Mouse (Mus musculus) MN1 (cell line): ENCODE data around the gene Hdac5.
A peak's percentile ranks its signal among the peaks of the same experiment; 100 is the strongest.
"Not testable (repeated sequence)": the region's sequence is repeated elsewhere in the genome, so short reads cannot be mapped to it uniquely, and the experiment has no call there.

Experiments used
- DNase-seq: peaks from one replicate; pipeline ENCODE4 v3.0.0-alpha.2; 2016; ENCODE audit warnings: low spot score

Gene Hdac5

GRCm38 (mm10) chr11:102184646-102185495 is 45.1 kb downstream of the Hdac5 start, which contains the start of gene Lsm12:
Gene Lsm12, minus strand, starts transcription at chr11:102185296.
- DNase-seq, result peak; percentile 94

- no peak for DNase-seq
Measured at GRCm38 (mm10) chr11:102184253-102184645, 45.7 kb downstream of the Hdac5 start.

GRCm38 (mm10) chr11:102179836-102180235 is 50.1 kb downstream of the Hdac5 start:
- DNase-seq, result no peak

- DNase-seq, result no peak
Measured at GRCm38 (mm10) chr11:102168689-102169088, 61.3 kb downstream of the Hdac5 start.

GRCm38 (mm10) chr11:102167539-102167938 is 62.4 kb downstream of the Hdac5 start:
- no peak for DNase-seq

- no peak for DNase-seq
Measured at GRCm38 (mm10) chr11:102165971-102166722, 63.8 kb downstream of the Hdac5 start.

- DNase-seq, result no peak
Measured at GRCm38 (mm10) chr11:102159781-102160180, 70.2 kb downstream of the Hdac5 start.

GRCm38 (mm10) chr11:102158024-102158423 is 71.9 kb downstream of the Hdac5 start:
- DNase-seq, result not testable (repeated sequence)

- no peak for DNase-seq
Measured at GRCm38 (mm10) chr11:102156786-102157089, 73.2 kb downstream of the Hdac5 start.

GRCm38 (mm10) chr11:102156039-102156785 is 73.8 kb downstream of the Hdac5 start, which contains the start of gene Tmem101:
Gene Tmem101, minus strand, starts transcription at chr11:102156404.
- DNase-seq, result peak; percentile 94

- DNase-seq, result no peak
Measured at GRCm38 (mm10) chr11:102147213-102147989, 82.6 kb downstream of the Hdac5 start.

GRCm38 (mm10) chr11:102146531-102146930 is 83.4 kb downstream of the Hdac5 start:
- no peak for DNase-seq

- DNase-seq, result no peak
Measured at GRCm38 (mm10) chr11:102146005-102146404, 84.0 kb downstream of the Hdac5 start.

- DNase-seq, result no peak
Measured at GRCm38 (mm10) chr11:102145471-102146001, 84.4 kb downstream of the Hdac5 start, which contains the start of gene Nags. Gene Nags, plus strand, starts transcription at chr11:102145513.

- no peak for DNase-seq
Measured at GRCm38 (mm10) chr11:102144957-102145470, 85.0 kb downstream of the Hdac5 start.
